Mouse (Mus musculus) stomach, postnatal 0 days (tissue): ENCODE results near the gene Igf2bp2. TPM values are rescaled to one million over a fixed set of nuclear protein-coding genes. Genes with fewer than 3 reads are reported as not detected.

ENCODE experiments used
- ATAC-seq: fragments of 200-750 bp; cut with Nextera tagmentation; 2 replicates; pipeline ENCODE4 v1.8.0; 2017; ENCODE audit not compliant: low FRiP score, low TSS enrichment
- DNase-seq: peaks from one replicate; pipeline ENCODE4 v3.0.0-alpha.2; 2016; ENCODE audit warnings: low spot score
- H3K27ac ChIP-seq: fragments of 300-500 bp; sonication (generic); replicated peaks from 2 replicates; pipeline ENCODE4 v1.5.1; 2014; ENCODE audit warnings: mild to moderate bottlenecking, control low read depth
- H3K27me3 ChIP-seq: fragments of 300-500 bp; sonication (generic); 2 replicates; pipeline ENCODE4 v1.6.1; 2014; ENCODE audit warnings: low read length; ENCODE audit not compliant: control insufficient read depth, insufficient read depth
- H3K36me3 ChIP-seq: fragments of 300-500 bp; sonication (generic); 2 replicates; pipeline ENCODE4 v1.6.1; 2014; ENCODE audit warnings: low read length, mixed read lengths; ENCODE audit not compliant: control insufficient read depth, insufficient read depth
- H3K4me1 ChIP-seq: fragments of 300-500 bp; sonication (generic); replicated peaks from 2 replicates; pipeline ENCODE4 v1.6.1; 2014; ENCODE audit warnings: antibody characterized with exemption; ENCODE audit not compliant: control insufficient read depth, insufficient read depth
- H3K4me2 ChIP-seq: fragments of 300-500 bp; sonication (generic); replicated peaks from 2 replicates; pipeline ENCODE4 v1.6.1; 2014; ENCODE audit warnings: low read depth, mild to moderate bottlenecking, control low read depth, moderate library complexity
- H3K4me3 ChIP-seq: fragments of 300-500 bp; sonication (generic); 2 replicates; pipeline ENCODE4 v1.5.1; 2014; ENCODE audit warnings: low read depth, low read length, control low read depth
- H3K9ac ChIP-seq: fragments of 300-500 bp; sonication (generic); 2 replicates; pipeline ENCODE4 v1.6.1; 2014; ENCODE audit warnings: mild to moderate bottlenecking, low read length, control low read depth, mixed read lengths
- H3K9me3 ChIP-seq: fragments of 300-500 bp; sonication (generic); 2 replicates; pipeline ENCODE4 v1.6.1; 2016; ENCODE audit warnings: low read length; ENCODE audit not compliant: control insufficient read depth
- CTCF ChIP-seq: IDR thresholded peaks from 2 replicates; pipeline ENCODE4 v1.5.1; 2016; ENCODE audit warnings: antibody characterized with exemption, low read depth, mild to moderate bottlenecking, moderate library complexity
- EP300 ChIP-seq: optimal IDR thresholded peaks from 2 replicates; pipeline ENCODE3; 2016; ENCODE audit warnings: antibody characterized with exemption
- WGBS: fragments of 180-500 bp; shearing (Covaris S2); extraction: QIAGEN DNeasy Blood & Tissue Kit; methylation state at CpG from one replicate; pipeline ENCODE4 v1.1.7; 2014; 5-methylcytosine and 5-hydroxymethylcytosine counted together
- polyA plus RNA-seq: library from polyadenylated mRNA; unstranded; fragments of >200 nt; fragmentation: Nextera tagmentation; extraction: Ambion mirVana; gene quantifications from 2 replicates; pipeline ENCODE4 v1.2.1, GENCODE M21; 2015

Igf2bp2 gene
- polyA plus RNA-seq, 1 experiment from 2014 or later = 32.4 TPM

- H3K36me3 ChIP-seq = peaks cover 12% of the 10 kb centered on the region
- H3K9ac ChIP-seq = no peak overlapping the region
- peak overlapping the region; percentile 45; the same call in 1 of the 2 replicates for H3K27ac ChIP-seq
- no peak overlapping the region for H3K4me2 ChIP-seq
- no peaks in the 10 kb centered on the region for H3K9me3 ChIP-seq
- no peak overlapping the region for H3K4me3 ChIP-seq
- peak; percentile 13; the same call in 1 of the 2 replicates for ATAC-seq
- DNase-seq = no peak
- WGBS = 29% methylated on average over 5 of the region's 5 CpGs
- H3K27me3 ChIP-seq = no peaks in the 10 kb centered on the region
- H3K4me1 ChIP-seq = no peaks in the 10 kb centered on the region
- no peak for TF ChIP-seq EP300
- no peak for TF ChIP-seq CTCF
Measured at GRCm38 (mm10) chr16:22075829-22076619, 87.1 kb downstream of the Igf2bp2 start.

- H3K9me3 ChIP-seq = no peaks in the 10 kb centered on the region
- H3K4me3 ChIP-seq = no peak overlapping the region
- TF ChIP-seq CTCF (no peak), EP300 (no peak)
- no peaks in the 10 kb centered on the region for H3K4me1 ChIP-seq
- no peak overlapping the region for H3K4me2 ChIP-seq
- ATAC-seq (no peak), DNase-seq (no peak)
- H3K27ac ChIP-seq = no peak overlapping the region
- no peak overlapping the region for H3K9ac ChIP-seq
- peaks cover 13% of the 10 kb centered on the region for H3K36me3 ChIP-seq
- 66% methylated on average over 6 of the region's 6 CpGs for WGBS
- no peaks in the 10 kb centered on the region for H3K27me3 ChIP-seq
Measured at GRCm38 (mm10) chr16:22075067-22075466, 88.0 kb downstream of the Igf2bp2 start.

- TF ChIP-seq EP300 (no peak), CTCF (peak; percentile 60)
- ATAC-seq (no peak), DNase-seq (no peak)
- H3K36me3 ChIP-seq = peaks cover 23% of the 10 kb centered on the region
- H3K4me2 ChIP-seq = no peak overlapping the region
- no peaks in the 10 kb centered on the region for H3K27me3 ChIP-seq
- no peak overlapping the region for H3K4me3 ChIP-seq
- no peak overlapping the region for H3K9ac ChIP-seq
- 63% methylated on average over 7 of the region's 7 CpGs for WGBS
- no peak overlapping the region for H3K27ac ChIP-seq
- H3K4me1 ChIP-seq = no peaks in the 10 kb centered on the region
- no peaks in the 10 kb centered on the region for H3K9me3 ChIP-seq
Measured at GRCm38 (mm10) chr16:22071361-22071760, 91.7 kb downstream of the Igf2bp2 start.

- no peak for DNase-seq
- TF ChIP-seq EP300 (no peak), CTCF (no peak)
- H3K4me2 ChIP-seq = no peak overlapping the region
- H3K4me1 ChIP-seq = no peaks in the 10 kb centered on the region
- no peaks in the 10 kb centered on the region for H3K27me3 ChIP-seq
- ATAC-seq = no peak
- H3K9me3 ChIP-seq = no peaks in the 10 kb centered on the region
- peaks cover 24% of the 10 kb centered on the region for H3K36me3 ChIP-seq
- WGBS = 83% methylated on average over 8 of the region's 8 CpGs
- no peak overlapping the region for H3K4me3 ChIP-seq
- H3K9ac ChIP-seq = no peak overlapping the region
- no peak overlapping the region for H3K27ac ChIP-seq
Measured at GRCm38 (mm10) chr16:22067406-22067805, 95.7 kb downstream of the Igf2bp2 start.

GRCm38 (mm10) chr16:22065536-22065935 lies 97.6 kb downstream of the Igf2bp2 start:
- no peak for ATAC-seq
- H3K4me3 ChIP-seq = no peak overlapping the region
- no peak overlapping the region for H3K27ac ChIP-seq
- peaks cover 29% of the 10 kb centered on the region for H3K36me3 ChIP-seq
- H3K27me3 ChIP-seq = no peaks in the 10 kb centered on the region
- H3K9ac ChIP-seq = no peak overlapping the region
- TF ChIP-seq EP300 (no peak), CTCF (no peak)
- no peaks in the 10 kb centered on the region for H3K9me3 ChIP-seq
- no peaks in the 10 kb centered on the region for H3K4me1 ChIP-seq
- DNase-seq = no peak
- H3K4me2 ChIP-seq = no peak overlapping the region

DNA sequence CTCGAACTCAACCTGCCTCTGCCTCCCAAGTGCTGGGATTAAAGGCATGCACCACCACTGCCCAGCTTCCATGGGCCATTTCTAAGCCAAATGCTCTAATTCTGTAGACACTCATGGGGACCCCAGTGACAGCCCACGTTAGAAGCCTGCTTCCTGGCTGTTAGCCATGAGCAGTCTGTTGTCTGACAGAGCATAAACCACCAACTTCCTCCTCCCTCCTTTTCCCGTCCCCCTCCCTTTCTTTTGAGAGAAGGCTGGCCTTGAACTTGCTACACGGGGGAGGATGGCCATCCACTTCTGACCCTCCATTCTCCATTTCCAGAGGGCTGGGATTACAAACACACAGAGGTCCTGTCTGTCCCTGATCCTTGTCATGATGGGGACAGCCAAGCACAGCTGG lies 100.8 kb downstream of the Igf2bp2 start:
- WGBS = 71% methylated on average over 4 of the region's 4 CpGs
- no peak for DNase-seq
- Histone ChIP-seq H3K36me3 (peaks cover 20% of the 10 kb centered on the region), H3K27ac (no peak overlapping the region), H3K4me1 (no peaks in the 10 kb centered on the region), H3K9ac (no peak overlapping the region), H3K27me3 (no peaks in the 10 kb centered on the region), H3K4me2 (no peak overlapping the region), H3K4me3 (no peak overlapping the region), H3K9me3 (no peaks in the 10 kb centered on the region)
- no peak for TF ChIP-seq EP300
- TF ChIP-seq CTCF = no peak
- 0 out of 2 replicates have a peak, but pooled peaks have one; percentile 16 for ATAC-seq
